Mouse (Mus musculus): ENCODE measurements around the gene 1700030K09Rik. TPM values are rescaled to one million over a fixed set of nuclear protein-coding genes. Genes with fewer than 3 reads are reported as not detected.

Gene 1700030K09Rik
- polyA plus RNA-seq, 1 experiment from 2014 or later: 17.2 TPM

- ATAC-seq (ENCODE audit: insufficient read depth): peak; percentile 64
- no peaks in the 10 kb centered on the region for H3K9me3 ChIP-seq (ENCODE audit: low read depth, low read length)
- 68% methylated on average over 6 of the region's 6 CpGs for WGBS
- peaks cover 85% of the 10 kb centered on the region for H3K36me3 ChIP-seq (ENCODE audit: insufficient read depth)
- H3K9ac ChIP-seq: no peak overlapping the region
- DNase-seq: peak; percentile 82
- no peaks in the 10 kb centered on the region for H3K27me3 ChIP-seq (ENCODE audit: insufficient read depth, low read length)
- no peak overlapping the region; the same call in 1 of the 2 replicates for H3K27ac ChIP-seq (ENCODE audit: low read depth)
- no peak; the same call in 1 of the 2 replicates for TF ChIP-seq CTCF (IDR thresholded peaks at IDR 0.05; ENCODE audit: low read depth)
- no peak overlapping the region for H3K4me3 ChIP-seq (ENCODE audit: low read depth, low read length)
- H3K4me2 ChIP-seq: no peak overlapping the region
- no peaks in the 10 kb centered on the region for H3K4me1 ChIP-seq (ENCODE audit: insufficient read depth)
These were observed 41.9 kb downstream of the 1700030K09Rik start for GRCm38 (mm10) chr8:72485456-72486199.

DNA sequence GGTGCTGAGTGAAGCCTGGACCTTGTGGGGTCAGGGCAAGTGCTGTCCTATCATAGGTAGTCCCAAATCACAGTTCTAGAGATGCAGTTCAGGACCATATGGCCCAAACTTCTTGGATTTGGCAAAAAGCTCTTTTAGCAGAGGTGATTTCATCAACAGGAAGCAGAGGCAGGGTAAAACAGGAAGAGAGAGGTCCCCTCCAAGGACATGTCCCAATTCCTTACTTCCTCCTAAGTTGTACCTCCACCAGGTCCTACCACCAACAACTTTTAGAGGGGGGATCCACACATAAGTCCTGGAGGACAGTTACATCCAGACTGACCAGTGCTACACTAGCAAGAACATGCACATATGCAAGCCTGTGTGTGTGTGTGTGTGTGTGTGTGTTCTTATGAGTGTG lies 43.3 kb downstream of the 1700030K09Rik start:
- TF ChIP-seq CTCF (IDR thresholded peaks at IDR 0.05; ENCODE audit: low read depth): no peak
- ATAC-seq (ENCODE audit: insufficient read depth) (no peak), DNase-seq (no peak)
- Histone ChIP-seq H3K27ac (ENCODE audit: low read depth) (no peak overlapping the region), H3K36me3 (ENCODE audit: insufficient read depth) (peaks cover 72% of the 10 kb centered on the region), H3K27me3 (ENCODE audit: insufficient read depth, low read length) (no peaks in the 10 kb centered on the region), H3K9ac (no peak overlapping the region), H3K9me3 (ENCODE audit: low read depth, low read length) (no peaks in the 10 kb centered on the region), H3K4me1 (ENCODE audit: insufficient read depth) (no peaks in the 10 kb centered on the region), H3K4me2 (no peak overlapping the region), H3K4me3 (ENCODE audit: low read depth, low read length) (no peak overlapping the region)

- ATAC-seq (ENCODE audit: insufficient read depth) (no peak), DNase-seq (peak; percentile 41)
- no peak overlapping the region for H3K27ac ChIP-seq (ENCODE audit: low read depth)
- peaks cover 58% of the 10 kb centered on the region for H3K36me3 ChIP-seq (ENCODE audit: insufficient read depth)
- WGBS: 70% methylated on average over 2 of the region's 2 CpGs
- no peaks in the 10 kb centered on the region for H3K9me3 ChIP-seq (ENCODE audit: low read depth, low read length)
- H3K27me3 ChIP-seq (ENCODE audit: insufficient read depth, low read length): no peaks in the 10 kb centered on the region
- H3K4me1 ChIP-seq (ENCODE audit: insufficient read depth): peaks cover 5% of the 10 kb centered on the region; the same call in 1 of the 2 replicates
- H3K9ac ChIP-seq: peak overlapping the region; percentile 84
- H3K4me2 ChIP-seq: peak overlapping the region; percentile 94
- TF ChIP-seq CTCF (IDR thresholded peaks at IDR 0.05; ENCODE audit: low read depth): no peak
- H3K4me3 ChIP-seq (ENCODE audit: low read depth, low read length): peak overlapping the region; percentile 96
These were observed 47.3 kb downstream of the 1700030K09Rik start for GRCm38 (mm10) chr8:72491017-72491416.

- peak within 1 kb of the TSS; percentile 73; the same call in 1 of the 2 replicates for H3K27ac ChIP-seq (ENCODE audit: low read depth)
- DNase-seq (peak; percentile 52), ATAC-seq (ENCODE audit: insufficient read depth) (peak; percentile 45)
- peaks cover 58% of the 10 kb centered on the region for H3K36me3 ChIP-seq (ENCODE audit: insufficient read depth)
- H3K4me1 ChIP-seq (ENCODE audit: insufficient read depth): peaks cover 5% of the 10 kb centered on the region; the same call in 1 of the 2 replicates
- peak within 1 kb of the TSS; percentile 94 for H3K4me2 ChIP-seq
- WGBS: under 1% methylated on average over 88 of the region's 98 CpGs
- no peak for TF ChIP-seq CTCF (IDR thresholded peaks at IDR 0.05; ENCODE audit: low read depth)
- peak within 1 kb of the TSS; percentile 84 for H3K9ac ChIP-seq
- H3K4me3 ChIP-seq (ENCODE audit: low read depth, low read length): peak within 1 kb of the TSS; percentile 96
- H3K27me3 ChIP-seq (ENCODE audit: insufficient read depth, low read length): no peaks in the 10 kb centered on the region
- no peaks in the 10 kb centered on the region for H3K9me3 ChIP-seq (ENCODE audit: low read depth, low read length)
These were observed 48.3 kb downstream of the 1700030K09Rik start, which contains the start of gene Slc35e1 for GRCm38 (mm10) chr8:72491680-72492621. TSS of gene Slc35e1 (minus strand) at chr8:72492614.

- peak; percentile 100 for DNase-seq
- peak overlapping the region; percentile 96 for H3K4me3 ChIP-seq (ENCODE audit: low read depth, low read length)
- no peak for TF ChIP-seq CTCF (IDR thresholded peaks at IDR 0.05; ENCODE audit: low read depth)
- peaks cover 58% of the 10 kb centered on the region for H3K36me3 ChIP-seq (ENCODE audit: insufficient read depth)
- H3K4me2 ChIP-seq: peak overlapping the region; percentile 94
- H3K27ac ChIP-seq (ENCODE audit: low read depth): peak overlapping the region; percentile 73; the same call in 1 of the 2 replicates
- peak; percentile 96 for ATAC-seq (ENCODE audit: insufficient read depth)
- peak overlapping the region; percentile 84 for H3K9ac ChIP-seq
- no peaks in the 10 kb centered on the region for H3K27me3 ChIP-seq (ENCODE audit: insufficient read depth, low read length)
- peaks cover 5% of the 10 kb centered on the region; the same call in 1 of the 2 replicates for H3K4me1 ChIP-seq (ENCODE audit: insufficient read depth)
- under 1% methylated on average over 48 of the region's 56 CpGs for WGBS
- no peaks in the 10 kb centered on the region for H3K9me3 ChIP-seq (ENCODE audit: low read depth, low read length)
These were observed 49.0 kb downstream of the 1700030K09Rik start for GRCm38 (mm10) chr8:72492622-72493081.

GRCm38 (mm10) chr8:72493381-72493780 lies 49.7 kb downstream of the 1700030K09Rik start:
- peak overlapping the region; percentile 88 for H3K4me2 ChIP-seq
- peak overlapping the region; percentile 71; the same call in 1 of the 2 replicates for H3K27ac ChIP-seq (ENCODE audit: low read depth)
- peak; percentile 10 for DNase-seq

More at GRCm38 (mm10) chr8:72493381-72493780, 49.7 kb downstream of the 1700030K09Rik start:
- no peak for ATAC-seq (ENCODE audit: insufficient read depth)
- 12% methylated on average over 8 of the region's 8 CpGs for WGBS
- H3K4me1 ChIP-seq (ENCODE audit: insufficient read depth): peaks cover 5% of the 10 kb centered on the region; the same call in 1 of the 2 replicates
- no peaks in the 10 kb centered on the region for H3K27me3 ChIP-seq (ENCODE audit: insufficient read depth, low read length)
- peak overlapping the region; percentile 62 for H3K9ac ChIP-seq
- peak overlapping the region; percentile 96 for H3K4me3 ChIP-seq (ENCODE audit: low read depth, low read length)
- no peaks in the 10 kb centered on the region for H3K9me3 ChIP-seq (ENCODE audit: low read depth, low read length)
- TF ChIP-seq CTCF (IDR thresholded peaks at IDR 0.05; ENCODE audit: low read depth): no peak
- H3K36me3 ChIP-seq (ENCODE audit: insufficient read depth): peaks cover 52% of the 10 kb centered on the region
